Mouse (Mus musculus): ENCODE measurements around the gene Ephb3. TPM values are rescaled to one million over a fixed set of nuclear protein-coding genes. Genes with fewer than 3 reads are reported as not detected.

Ephb3 gene
- polyA plus RNA-seq, 1 experiment from 2014 or later, result 71.4 TPM

GRCm38 (mm10) chr16:21192509-21193354 is 11.8 kb upstream of the Ephb3 start:
- Histone ChIP-seq H3K9me3 (no peaks in the 10 kb centered on the region), H3K27me3 (no peaks in the 10 kb centered on the region), H3K36me3 (no peaks in the 10 kb centered on the region), H3K4me1 (peaks cover 5% of the 10 kb centered on the region; the same call in 1 of the 2 replicates), H3K9ac (no peak overlapping the region), H3K4me2 (no peak overlapping the region), H3K27ac (no peak overlapping the region), H3K4me3 (no peak overlapping the region)
- 38% methylated on average over 7 of the region's 7 CpGs for WGBS
- ATAC-seq (ENCODE audit: insufficient number of reproducible peaks, insufficient read depth, low FRiP score, low TSS enrichment, low read depth), result no peak

- WGBS, result 88% methylated on average over 12 of the region's 12 CpGs
- H3K4me3 ChIP-seq, result no peak overlapping the region
- ATAC-seq (ENCODE audit: insufficient number of reproducible peaks, insufficient read depth, low FRiP score, low TSS enrichment, low read depth), result no peak
Measured at GRCm38 (mm10) chr16:21194182-21194581, 10.4 kb upstream of the Ephb3 start.

GRCm38 (mm10) chr16:21195260-21195866 is 9.2 kb upstream of the Ephb3 start:
- no peaks in the 10 kb centered on the region for H3K4me1 ChIP-seq
- 54% methylated on average over 8 of the region's 8 CpGs for WGBS
- ATAC-seq (ENCODE audit: insufficient number of reproducible peaks, insufficient read depth, low FRiP score, low TSS enrichment, low read depth), result no peak
- no peak overlapping the region for H3K4me2 ChIP-seq
- H3K9me3 ChIP-seq, result no peaks in the 10 kb centered on the region
- H3K27ac ChIP-seq, result no peak overlapping the region
- H3K36me3 ChIP-seq, result no peaks in the 10 kb centered on the region
- no peaks in the 10 kb centered on the region for H3K27me3 ChIP-seq
- H3K4me3 ChIP-seq, result no peak overlapping the region
- H3K9ac ChIP-seq, result no peak overlapping the region

More at GRCm38 (mm10) chr16:21194182-21194581, 10.4 kb upstream of the Ephb3 start:
- Histone ChIP-seq H3K9ac (no peak overlapping the region), H3K4me1 (peaks cover under 1% of the 10 kb centered on the region; the same call in 1 of the 2 replicates), H3K4me2 (no peak overlapping the region), H3K36me3 (no peaks in the 10 kb centered on the region), H3K27ac (no peak overlapping the region), H3K9me3 (no peaks in the 10 kb centered on the region), H3K27me3 (no peaks in the 10 kb centered on the region)

- Histone ChIP-seq H3K27me3 (no peaks in the 10 kb centered on the region), H3K4me2 (no peak overlapping the region), H3K4me3 (no peak overlapping the region), H3K9me3 (no peaks in the 10 kb centered on the region), H3K9ac (no peak overlapping the region), H3K27ac (no peak overlapping the region), H3K4me1 (no peaks in the 10 kb centered on the region), H3K36me3 (no peaks in the 10 kb centered on the region)
- 86% methylated on average over 3 of the region's 3 CpGs for WGBS
- no peak for ATAC-seq (ENCODE audit: insufficient number of reproducible peaks, insufficient read depth, low FRiP score, low TSS enrichment, low read depth)
Measured at GRCm38 (mm10) chr16:21196576-21196975, 8.0 kb upstream of the Ephb3 start.

- ATAC-seq (ENCODE audit: insufficient number of reproducible peaks, insufficient read depth, low FRiP score, low TSS enrichment, low read depth), result no peak
- no peak overlapping the region for H3K9ac ChIP-seq
- H3K27me3 ChIP-seq, result no peaks in the 10 kb centered on the region
- no peaks in the 10 kb centered on the region for H3K36me3 ChIP-seq
- H3K4me1 ChIP-seq, result no peaks in the 10 kb centered on the region
- H3K27ac ChIP-seq, result no peak overlapping the region
- 86% methylated on average over 4 of the region's 4 CpGs for WGBS
- no peak overlapping the region for H3K4me2 ChIP-seq
- H3K9me3 ChIP-seq, result no peaks in the 10 kb centered on the region
- H3K4me3 ChIP-seq, result no peak overlapping the region
Measured at GRCm38 (mm10) chr16:21197542-21197941, 7.0 kb upstream of the Ephb3 start.

- ATAC-seq (ENCODE audit: insufficient number of reproducible peaks, insufficient read depth, low FRiP score, low TSS enrichment, low read depth), result no peak
- Histone ChIP-seq H3K4me3 (no peak overlapping the region), H3K27me3 (no peaks in the 10 kb centered on the region), H3K36me3 (no peaks in the 10 kb centered on the region), H3K9ac (no peak overlapping the region), H3K4me2 (no peak overlapping the region), H3K9me3 (no peaks in the 10 kb centered on the region), H3K4me1 (no peaks in the 10 kb centered on the region), H3K27ac (no peak overlapping the region)
- WGBS, result 89% methylated on average over 7 of the region's 7 CpGs
Measured at GRCm38 (mm10) chr16:21198006-21198405, 6.5 kb upstream of the Ephb3 start.

- H3K9ac ChIP-seq, result no peak overlapping the region
Measured at GRCm38 (mm10) chr16:21198529-21198928, 6.0 kb upstream of the Ephb3 start.

GRCm38 (mm10) chr16:21199426-21199825 is 5.1 kb upstream of the Ephb3 start:
- 59% methylated on average over 8 of the region's 8 CpGs for WGBS
- H3K9ac ChIP-seq, result no peak overlapping the region
- H3K4me2 ChIP-seq, result no peak overlapping the region

More at GRCm38 (mm10) chr16:21198529-21198928, 6.0 kb upstream of the Ephb3 start:
- 8% methylated on average over 1 of the region's 1 CpGs for WGBS
- Histone ChIP-seq H3K9me3 (no peaks in the 10 kb centered on the region), H3K4me1 (no peaks in the 10 kb centered on the region), H3K27me3 (no peaks in the 10 kb centered on the region), H3K4me3 (no peak overlapping the region), H3K27ac (no peak overlapping the region), H3K4me2 (no peak overlapping the region), H3K36me3 (no peaks in the 10 kb centered on the region)
- no peak for ATAC-seq (ENCODE audit: insufficient number of reproducible peaks, insufficient read depth, low FRiP score, low TSS enrichment, low read depth)

GRCm38 (mm10) chr16:21202731-21203130 is 1.8 kb upstream of the Ephb3 start:
- ATAC-seq (ENCODE audit: insufficient number of reproducible peaks, insufficient read depth, low FRiP score, low TSS enrichment, low read depth), result no peak
- Histone ChIP-seq H3K9me3 (no peaks in the 10 kb centered on the region), H3K36me3 (no peaks in the 10 kb centered on the region), H3K9ac (no peak overlapping the region), H3K4me2 (no peak overlapping the region), H3K27ac (no peak overlapping the region), H3K4me1 (peaks cover 17% of the 10 kb centered on the region), H3K4me3 (no peak overlapping the region), H3K27me3 (no peaks in the 10 kb centered on the region)
- 70% methylated on average over 4 of the region's 4 CpGs for WGBS

More at GRCm38 (mm10) chr16:21199426-21199825, 5.1 kb upstream of the Ephb3 start:
- H3K36me3 ChIP-seq, result no peaks in the 10 kb centered on the region
- H3K9me3 ChIP-seq, result no peaks in the 10 kb centered on the region
- H3K27ac ChIP-seq, result no peak overlapping the region
- no peak overlapping the region for H3K4me3 ChIP-seq
- no peaks in the 10 kb centered on the region for H3K27me3 ChIP-seq
- no peak for ATAC-seq (ENCODE audit: insufficient number of reproducible peaks, insufficient read depth, low FRiP score, low TSS enrichment, low read depth)
- peaks cover 5% of the 10 kb centered on the region; the same call in 1 of the 2 replicates for H3K4me1 ChIP-seq

- H3K4me1 ChIP-seq, result peaks cover 43% of the 10 kb centered on the region
- under 1% methylated on average over 58 of the region's 60 CpGs for whole genome bisulfite sequencing
- H3K4me3 ChIP-seq, result peak overlapping the region; percentile 99
- no peak for ATAC-seq (ENCODE audit: insufficient number of reproducible peaks, insufficient read depth, low FRiP score, low TSS enrichment, low read depth)
- peak overlapping the region; percentile 77 for H3K4me2 ChIP-seq
- no peaks in the 10 kb centered on the region for H3K27me3 ChIP-seq
- no peaks in the 10 kb centered on the region for H3K9me3 ChIP-seq
- H3K27ac ChIP-seq, result peak overlapping the region; percentile 98
- peaks cover 4% of the 10 kb centered on the region; the same call in 1 of the 2 replicates for H3K36me3 ChIP-seq
- peak overlapping the region; percentile 100 for H3K9ac ChIP-seq
Measured at GRCm38 (mm10) chr16:21205093-21205886, 735 bp downstream of the Ephb3 start.

GRCm38 (mm10) chr16:21208001-21208565 is 3.5 kb downstream of the Ephb3 start:
- Histone ChIP-seq H3K27ac (peak overlapping the region; percentile 98), H3K9me3 (no peaks in the 10 kb centered on the region), H3K9ac (peak overlapping the region; percentile 100), H3K36me3 (peaks cover 13% of the 10 kb centered on the region), H3K27me3 (no peaks in the 10 kb centered on the region), H3K4me3 (peak overlapping the region; percentile 99), H3K4me1 (peaks cover 66% of the 10 kb centered on the region), H3K4me2 (peak overlapping the region; percentile 77)
- WGBS, result 42% methylated on average over 4 of the region's 4 CpGs
- ATAC-seq (ENCODE audit: insufficient number of reproducible peaks, insufficient read depth, low FRiP score, low TSS enrichment, low read depth), result no peak
